Mouse (Mus musculus): ENCODE data around the gene Amelx. TPM values are rescaled to one million over a fixed set of nuclear protein-coding genes. Genes with fewer than 3 reads are reported as not detected.

The Amelx gene
- polyA plus RNA-seq (2014; fragmentation: Nextera tagmentation; extraction: Ambion mirVana) = not detected in 2 replicates

- Histone ChIP-seq H3K4me1 (ENCODE audit: control insufficient read depth, insufficient read depth, low read length) (no peaks in the 10 kb centered on the region), H3K9me3 (replicated peaks; ENCODE audit: control insufficient read depth, low read length) (no peaks in the 10 kb centered on the region), H3K4me3 (ENCODE audit: low read depth, low read length) (no peak within 1 kb of the TSS), H3K4me2 (ENCODE audit: low read length) (no peak within 1 kb of the TSS), H3K27ac (ENCODE audit: low read depth, low read length) (no peak within 1 kb of the TSS), H3K27me3 (replicated peaks; ENCODE audit: control insufficient read depth, insufficient read depth, low read length) (no peaks in the 10 kb centered on the region), H3K9ac (ENCODE audit: low read length) (no peak within 1 kb of the TSS), H3K36me3 (ENCODE audit: control insufficient read depth, insufficient read depth, low read length) (no peaks in the 10 kb centered on the region)
- WGBS = 79% methylated on average over 5 of the region's 5 CpGs
- DNase-seq (ENCODE audit: low spot score) (no peak), ATAC-seq (no peak)
These were observed at the start of gene Amelx for GRCm38 (mm10) chrX:169187100-169187499. Gene Amelx (minus strand): TSS chrX:169187200.

DNA sequence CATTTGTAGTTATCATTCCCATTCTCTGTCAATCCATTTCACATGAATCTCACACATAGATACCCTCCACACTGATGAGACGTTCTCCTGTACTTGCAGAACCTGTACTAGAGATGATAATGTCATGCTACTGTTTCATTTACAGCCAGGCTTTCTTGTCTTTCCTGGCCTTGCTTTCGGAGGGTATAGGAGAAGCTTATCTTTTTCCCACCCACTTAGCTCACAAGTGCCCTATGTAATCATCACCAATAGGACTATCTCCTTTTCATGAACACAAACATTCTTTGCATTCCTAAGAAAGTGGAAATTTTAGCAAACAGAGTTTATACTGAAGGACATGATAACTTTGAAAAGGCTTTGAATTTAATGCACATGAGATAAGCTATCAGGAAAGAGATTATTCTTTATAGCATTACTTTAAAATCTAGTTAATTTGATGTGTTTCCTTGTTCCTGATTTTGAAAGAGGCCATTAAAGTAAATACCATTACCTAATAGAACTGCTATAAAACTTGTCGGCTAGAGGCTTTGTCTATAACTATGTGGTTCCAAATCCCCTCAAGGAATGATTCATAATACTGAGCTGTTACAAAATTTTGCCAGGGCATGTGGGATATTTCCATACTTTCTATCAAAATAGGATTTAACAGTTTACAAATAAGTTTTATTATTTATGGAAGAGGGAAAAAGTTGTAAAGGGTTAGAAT, 35.5 kb upstream of the Amelx start:
- DNase-seq (ENCODE audit: low spot score) (no peak), ATAC-seq (no peak)
- Histone ChIP-seq H3K36me3 (ENCODE audit: control insufficient read depth, insufficient read depth, low read length) (no peaks in the 10 kb centered on the region), H3K9ac (ENCODE audit: low read length) (no peak overlapping the region), H3K4me3 (ENCODE audit: low read depth, low read length) (no peak overlapping the region), H3K9me3 (replicated peaks; ENCODE audit: control insufficient read depth, low read length) (no peaks in the 10 kb centered on the region), H3K27ac (ENCODE audit: low read depth, low read length) (no peak overlapping the region), H3K27me3 (replicated peaks; ENCODE audit: control insufficient read depth, insufficient read depth, low read length) (no peaks in the 10 kb centered on the region), H3K4me1 (ENCODE audit: control insufficient read depth, insufficient read depth, low read length) (no peaks in the 10 kb centered on the region), H3K4me2 (ENCODE audit: low read length) (no peak overlapping the region)
- whole genome bisulfite sequencing = 77% methylated on average over 3 of the region's 3 CpGs

DNA sequence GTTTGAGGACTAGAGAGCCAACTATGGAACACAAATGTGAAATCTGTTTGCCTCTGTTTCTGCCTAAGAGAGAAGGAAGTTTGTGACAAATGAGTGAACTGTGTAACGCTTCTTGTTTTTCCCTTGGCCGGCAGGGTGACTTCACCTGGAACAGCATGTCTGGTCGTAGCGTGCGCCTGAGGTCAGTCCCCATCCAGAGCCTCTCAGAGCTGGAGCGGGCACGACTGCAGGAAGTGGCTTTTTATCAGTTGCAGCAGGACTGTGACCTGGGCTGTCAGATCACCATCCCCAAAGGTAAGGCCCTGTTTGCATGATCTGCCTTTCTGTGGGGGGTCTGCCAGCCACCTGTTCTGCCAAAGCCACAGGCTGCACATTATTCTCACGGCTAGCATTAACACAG, 33.1 kb upstream of the Amelx start:
- no peaks in the 10 kb centered on the region for H3K36me3 ChIP-seq (ENCODE audit: control insufficient read depth, insufficient read depth, low read length)
- no peak overlapping the region for H3K9ac ChIP-seq (ENCODE audit: low read length)
- ATAC-seq (no peak), DNase-seq (ENCODE audit: low spot score) (no peak)
- 81% methylated on average over 8 of the region's 8 CpGs for WGBS
- H3K4me1 ChIP-seq (ENCODE audit: control insufficient read depth, insufficient read depth, low read length) = no peaks in the 10 kb centered on the region
- H3K27ac ChIP-seq (ENCODE audit: low read depth, low read length) = no peak overlapping the region
- no peak overlapping the region for H3K4me3 ChIP-seq (ENCODE audit: low read depth, low read length)
- H3K9me3 ChIP-seq (replicated peaks; ENCODE audit: control insufficient read depth, low read length) = no peaks in the 10 kb centered on the region
- no peak overlapping the region for H3K4me2 ChIP-seq (ENCODE audit: low read length)
- H3K27me3 ChIP-seq (replicated peaks; ENCODE audit: control insufficient read depth, insufficient read depth, low read length) = no peaks in the 10 kb centered on the region

GRCm38 (mm10) chrX:169210019-169210418, 23.0 kb upstream of the Amelx start:
- WGBS = 65% methylated on average over 3 of the region's 3 CpGs
- H3K9ac ChIP-seq (ENCODE audit: low read length) = no peak overlapping the region

DNA sequence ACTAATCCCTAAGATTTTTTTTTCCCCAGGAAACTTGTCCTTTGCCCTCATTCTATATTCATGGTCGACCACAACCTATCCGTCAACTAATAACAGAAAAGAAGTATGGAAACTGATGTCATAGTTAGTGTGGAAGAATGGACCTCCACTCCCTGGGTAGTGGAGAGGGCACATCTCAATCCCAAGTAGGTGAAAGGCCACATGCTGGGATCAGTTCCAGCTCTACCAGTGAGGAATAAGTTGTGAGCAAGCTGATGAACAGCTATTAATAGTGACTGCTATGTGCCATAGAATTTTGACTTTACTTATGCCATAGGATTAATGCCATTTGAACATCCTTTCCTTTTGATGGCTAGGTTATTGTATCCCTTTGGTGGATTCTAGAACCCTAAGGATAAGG, 8.4 kb downstream of the Amelx start:
- WGBS = 78% methylated on average over 2 of the region's 2 CpGs
- H3K27me3 ChIP-seq (replicated peaks; ENCODE audit: control insufficient read depth, insufficient read depth, low read length) = no peaks in the 10 kb centered on the region
- no peaks in the 10 kb centered on the region for H3K9me3 ChIP-seq (replicated peaks; ENCODE audit: control insufficient read depth, low read length)
- no peak for DNase-seq (ENCODE audit: low spot score)
- ATAC-seq = no peak
- no peaks in the 10 kb centered on the region for H3K4me1 ChIP-seq (ENCODE audit: control insufficient read depth, insufficient read depth, low read length)
- no peak overlapping the region for H3K4me3 ChIP-seq (ENCODE audit: low read depth, low read length)
- H3K36me3 ChIP-seq (ENCODE audit: control insufficient read depth, insufficient read depth, low read length) = no peaks in the 10 kb centered on the region
- no peak overlapping the region for H3K4me2 ChIP-seq (ENCODE audit: low read length)
- no peak overlapping the region for H3K9ac ChIP-seq (ENCODE audit: low read length)
- H3K27ac ChIP-seq (ENCODE audit: low read depth, low read length) = no peak overlapping the region

More at GRCm38 (mm10) chrX:169210019-169210418, 23.0 kb upstream of the Amelx start:
- no peak for ATAC-seq
- DNase-seq (ENCODE audit: low spot score) = no peak
- Histone ChIP-seq H3K4me3 (ENCODE audit: low read depth, low read length) (no peak overlapping the region), H3K36me3 (ENCODE audit: control insufficient read depth, insufficient read depth, low read length) (no peaks in the 10 kb centered on the region), H3K4me1 (ENCODE audit: control insufficient read depth, insufficient read depth, low read length) (no peaks in the 10 kb centered on the region), H3K27me3 (replicated peaks; ENCODE audit: control insufficient read depth, insufficient read depth, low read length) (no peaks in the 10 kb centered on the region; the same call in 1 of the 2 replicates), H3K27ac (ENCODE audit: low read depth, low read length) (no peak overlapping the region), H3K9me3 (replicated peaks; ENCODE audit: control insufficient read depth, low read length) (no peaks in the 10 kb centered on the region), H3K4me2 (ENCODE audit: low read length) (no peak overlapping the region)

- 80% methylated on average over 1 of the region's 1 CpGs for WGBS
- no peak for DNase-seq (ENCODE audit: low spot score)
- no peak for ATAC-seq
- Histone ChIP-seq H3K27ac (ENCODE audit: low read depth, low read length) (no peak overlapping the region), H3K4me2 (ENCODE audit: low read length) (no peak overlapping the region), H3K4me3 (ENCODE audit: low read depth, low read length) (no peak overlapping the region), H3K36me3 (ENCODE audit: control insufficient read depth, insufficient read depth, low read length) (no peaks in the 10 kb centered on the region), H3K4me1 (ENCODE audit: control insufficient read depth, insufficient read depth, low read length) (no peaks in the 10 kb centered on the region), H3K9me3 (replicated peaks; ENCODE audit: control insufficient read depth, low read length) (no peaks in the 10 kb centered on the region), H3K27me3 (replicated peaks; ENCODE audit: control insufficient read depth, insufficient read depth, low read length) (no peaks in the 10 kb centered on the region), H3K9ac (ENCODE audit: low read length) (no peak overlapping the region)
These were observed 13.2 kb downstream of the Amelx start for GRCm38 (mm10) chrX:169173796-169174195.

GRCm38 (mm10) chrX:169170981-169171380, 16.0 kb downstream of the Amelx start:
- Histone ChIP-seq H3K36me3 (ENCODE audit: control insufficient read depth, insufficient read depth, low read length) (no peaks in the 10 kb centered on the region), H3K9ac (ENCODE audit: low read length) (no peak overlapping the region), H3K27me3 (replicated peaks; ENCODE audit: control insufficient read depth, insufficient read depth, low read length) (no peaks in the 10 kb centered on the region), H3K4me1 (ENCODE audit: control insufficient read depth, insufficient read depth, low read length) (no peaks in the 10 kb centered on the region), H3K27ac (ENCODE audit: low read depth, low read length) (no peak overlapping the region), H3K9me3 (replicated peaks; ENCODE audit: control insufficient read depth, low read length) (no peaks in the 10 kb centered on the region), H3K4me3 (ENCODE audit: low read depth, low read length) (no peak overlapping the region), H3K4me2 (ENCODE audit: low read length) (no peak overlapping the region)
- DNase-seq (ENCODE audit: low spot score) (no peak), ATAC-seq (no peak)
- 87% methylated on average over 2 of the region's 2 CpGs for WGBS

GRCm38 (mm10) chrX:169158385-169158784, 28.6 kb downstream of the Amelx start:
- no peak for DNase-seq (ENCODE audit: low spot score)
- 84% methylated on average over 6 of the region's 6 CpGs for WGBS
- no peaks in the 10 kb centered on the region for H3K36me3 ChIP-seq (ENCODE audit: control insufficient read depth, insufficient read depth, low read length)
- ATAC-seq = no peak
- no peaks in the 10 kb centered on the region for H3K9me3 ChIP-seq (replicated peaks; ENCODE audit: control insufficient read depth, low read length)
- no peaks in the 10 kb centered on the region for H3K27me3 ChIP-seq (replicated peaks; ENCODE audit: control insufficient read depth, insufficient read depth, low read length)
- no peak overlapping the region for H3K4me2 ChIP-seq (ENCODE audit: low read length)
- H3K4me1 ChIP-seq (ENCODE audit: control insufficient read depth, insufficient read depth, low read length) = no peaks in the 10 kb centered on the region
- no peak overlapping the region for H3K27ac ChIP-seq (ENCODE audit: low read depth, low read length)
- no peak overlapping the region for H3K4me3 ChIP-seq (ENCODE audit: low read depth, low read length)
- no peak overlapping the region for H3K9ac ChIP-seq (ENCODE audit: low read length)

DNA sequence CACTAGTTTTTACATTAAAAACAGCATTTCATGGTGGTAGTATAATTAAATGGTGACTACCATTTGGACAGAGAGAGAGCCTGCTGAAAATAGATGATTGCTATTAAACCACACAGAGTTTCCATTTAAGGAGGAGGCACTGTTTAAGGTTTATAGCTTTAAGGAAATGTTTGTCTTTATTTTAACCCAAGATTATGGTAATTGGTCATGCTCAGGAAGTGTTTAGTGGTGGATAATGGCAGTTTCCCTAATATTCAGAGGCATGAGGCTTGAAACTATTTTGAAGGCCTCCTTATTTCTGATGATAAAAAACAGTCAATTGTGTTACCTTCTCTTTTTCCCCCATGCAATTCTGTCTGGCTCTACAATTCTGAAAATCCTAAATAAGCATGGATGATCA, 33.2 kb downstream of the Amelx start:
- Histone ChIP-seq H3K9me3 (replicated peaks; ENCODE audit: control insufficient read depth, low read length) (no peaks in the 10 kb centered on the region), H3K4me3 (ENCODE audit: low read depth, low read length) (no peak overlapping the region), H3K36me3 (ENCODE audit: control insufficient read depth, insufficient read depth, low read length) (no peaks in the 10 kb centered on the region), H3K27me3 (replicated peaks; ENCODE audit: control insufficient read depth, insufficient read depth, low read length) (no peaks in the 10 kb centered on the region), H3K4me1 (ENCODE audit: control insufficient read depth, insufficient read depth, low read length) (no peaks in the 10 kb centered on the region), H3K27ac (ENCODE audit: low read depth, low read length) (no peak overlapping the region), H3K4me2 (ENCODE audit: low read length) (no peak overlapping the region), H3K9ac (ENCODE audit: low read length) (no peak overlapping the region)
- DNase-seq (ENCODE audit: low spot score) = no peak
- ATAC-seq = no peak
